Mouse (Mus musculus): ENCODE measurements around the gene Prickle2.

DNA sequence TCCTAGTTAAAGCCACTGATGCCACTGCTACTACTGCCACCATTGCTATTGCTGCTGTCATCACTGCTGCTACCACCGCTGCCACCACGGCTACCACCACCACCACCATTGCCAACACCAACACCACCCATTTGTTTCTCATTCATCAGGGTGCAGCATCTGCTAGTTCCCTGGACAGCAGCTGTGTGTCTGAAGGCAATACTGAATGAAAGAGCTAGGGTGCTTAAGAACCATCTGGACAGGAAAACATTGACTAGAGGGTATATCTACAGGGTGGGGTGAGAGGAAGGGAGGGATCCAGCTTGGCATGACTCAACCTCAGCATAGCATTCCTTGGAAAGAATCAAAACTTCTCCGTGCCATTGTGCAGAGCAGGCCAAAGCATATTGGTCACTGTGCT is 133.8 kb downstream of the Prickle2 start:
- TF ChIP-seq CTCF (IDR thresholded peaks at IDR 0.05; ENCODE audit: low read depth): no peak
- TF ChIP-seq EP300 (IDR thresholded peaks at IDR 0.05; ENCODE audit: low read depth): no peak
